Mouse (Mus musculus) cerebellum, adult 11 months (tissue): ENCODE results near the gene Traf3.

ENCODE experiments used
- DNase-seq: peaks from one replicate; pipeline ENCODE4 v3.0.0; 2022

The Traf3 gene

DNA sequence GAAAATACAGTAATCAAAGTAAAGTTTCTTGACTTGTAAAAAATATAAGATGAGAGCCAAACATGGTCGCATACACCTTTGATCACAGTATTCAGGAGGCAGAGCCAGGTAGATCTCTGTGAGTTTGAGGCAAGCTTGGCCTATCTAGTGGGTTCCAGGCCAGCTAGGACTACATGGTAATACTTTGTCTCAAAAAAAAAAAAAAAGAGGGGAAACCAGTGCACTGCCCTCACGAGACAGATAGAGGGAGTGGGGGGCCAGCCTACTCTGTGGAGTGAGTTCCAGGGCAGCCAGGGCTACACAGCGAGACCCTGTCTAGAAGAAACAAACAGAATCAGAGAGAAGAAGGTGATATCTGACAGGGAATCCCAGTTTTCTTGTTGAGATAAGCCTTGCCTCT, 41.5 kb downstream of the Traf3 start:
- no peak for DNase-seq

DNA sequence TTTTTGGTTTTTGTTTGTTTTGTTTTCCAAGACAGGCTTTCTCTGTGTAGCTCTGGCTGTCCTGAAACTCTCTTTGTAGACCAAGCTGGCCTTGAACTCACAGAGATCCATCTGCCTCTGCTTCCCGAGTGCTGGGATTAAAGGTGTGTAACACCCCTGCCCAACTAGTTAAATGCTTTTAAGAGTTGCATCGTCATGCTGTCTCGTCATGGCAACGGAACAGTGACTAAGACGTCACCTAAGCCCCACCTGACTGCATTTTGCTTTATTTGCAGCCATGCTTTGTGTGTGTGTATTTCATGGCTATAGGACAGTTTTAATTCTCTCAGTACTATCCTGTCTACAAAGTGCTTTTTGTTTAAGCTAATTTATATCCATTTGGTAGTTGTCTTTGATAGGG, 45.6 kb downstream of the Traf3 start:
- no peak for DNase-seq

DNA sequence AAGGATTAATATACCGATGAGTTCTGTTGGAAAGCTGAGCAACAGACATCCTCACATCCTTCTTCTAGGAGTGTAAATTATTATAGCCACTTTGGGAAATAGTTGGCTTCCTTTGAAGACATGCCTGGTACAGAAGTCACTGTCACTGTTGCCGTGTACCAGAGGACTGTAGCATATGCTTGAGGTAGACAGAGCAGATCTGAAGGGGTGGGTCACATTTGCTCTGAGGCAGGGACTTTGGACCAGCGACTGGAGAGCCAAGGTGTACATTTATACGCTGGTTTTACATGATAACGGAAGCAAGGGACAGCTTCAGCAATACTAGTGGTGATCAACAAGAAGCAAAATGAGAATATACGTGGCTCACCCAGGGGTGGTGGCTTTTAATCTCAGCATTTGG, 52.7 kb downstream of the Traf3 start:
- DNase-seq, result no peak

DNA sequence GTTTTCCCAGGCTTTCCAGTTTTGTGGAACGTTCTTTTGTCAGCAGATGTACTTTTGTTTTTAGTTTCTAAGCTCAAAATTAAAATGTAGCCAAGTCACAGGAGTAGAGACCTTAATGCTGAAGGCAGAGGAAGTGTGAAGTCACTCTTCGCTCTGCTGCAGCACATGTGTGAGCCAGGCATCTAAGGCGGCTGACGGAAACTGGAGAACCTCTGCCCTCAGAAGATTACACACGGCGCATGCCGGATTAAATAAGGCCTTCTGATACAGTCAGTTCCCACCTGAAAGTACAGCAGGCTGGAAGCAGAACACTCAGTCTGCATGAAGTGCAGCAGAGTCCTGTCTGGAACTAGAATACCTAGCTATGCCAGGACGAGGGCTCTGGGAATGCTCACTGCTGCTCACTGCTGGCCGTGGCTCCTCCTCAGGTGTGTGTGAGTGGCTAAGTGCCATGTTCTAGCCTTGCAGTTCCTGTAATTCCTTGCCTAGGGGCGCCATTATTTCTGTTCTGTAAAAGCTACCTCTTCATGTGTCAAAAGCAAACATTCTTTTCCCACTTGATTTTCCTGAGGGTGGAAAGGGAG, 59.1 kb downstream of the Traf3 start:
- no peak for DNase-seq

DNA sequence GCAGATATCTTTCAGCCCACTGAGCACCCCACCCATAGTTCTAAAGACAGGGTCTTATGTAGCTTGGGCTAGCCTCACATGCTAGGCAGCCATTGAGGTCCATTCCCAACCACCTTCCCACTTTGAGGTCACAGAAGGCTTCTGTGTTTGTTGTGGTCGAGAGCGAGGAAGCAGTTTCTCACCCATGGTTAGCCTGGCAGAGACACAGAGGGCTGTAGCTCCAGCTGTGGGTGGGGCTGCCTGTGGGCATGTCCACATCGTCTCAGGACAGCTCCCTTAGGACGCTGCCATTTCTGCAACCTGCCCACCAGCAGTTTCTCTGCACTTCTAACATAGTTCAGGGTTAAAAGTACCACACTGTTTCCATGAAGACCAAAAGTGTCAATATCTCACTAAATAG, 61.2 kb downstream of the Traf3 start:
- no peak for DNase-seq

DNA sequence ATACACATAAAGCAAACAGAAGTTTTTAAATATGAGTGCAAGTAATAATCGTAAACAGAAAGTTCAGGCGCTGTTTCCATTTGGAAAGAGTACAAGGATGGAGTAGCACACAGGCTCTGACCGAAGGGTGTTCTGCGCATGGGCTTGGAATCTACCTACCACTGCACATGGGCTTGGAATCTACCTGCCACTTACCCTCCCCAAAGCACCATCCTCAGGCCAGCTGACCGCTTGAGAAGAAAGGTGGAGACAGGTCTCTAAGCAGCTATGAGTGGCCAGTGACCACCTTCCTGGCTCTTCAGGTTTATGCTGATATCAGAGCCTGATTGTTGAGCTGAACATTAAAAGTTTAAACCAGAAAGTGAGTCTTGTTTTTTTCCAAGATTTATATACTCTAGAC, 62.3 kb downstream of the Traf3 start:
- no peak for DNase-seq

DNA sequence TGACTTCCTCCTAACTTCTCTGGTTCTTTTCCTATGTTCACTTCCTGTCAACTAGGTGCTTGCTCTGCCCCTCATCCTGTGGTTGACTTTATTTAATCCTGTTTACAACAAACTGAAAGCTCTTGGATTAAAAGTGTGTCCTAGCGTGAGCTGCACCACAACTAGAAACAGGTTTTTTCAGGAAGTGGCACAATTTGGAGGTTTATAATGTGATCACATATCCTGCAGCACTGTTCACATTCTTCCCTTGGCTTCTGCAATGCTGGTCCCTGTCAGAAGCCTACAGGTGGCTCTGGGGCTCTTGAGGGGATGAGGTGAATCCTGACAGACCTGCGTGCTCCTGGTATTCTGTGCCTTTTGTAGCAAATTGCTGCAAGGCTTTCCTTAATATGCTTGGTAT, 64.6 kb downstream of the Traf3 start:
- no peak for DNase-seq

DNA sequence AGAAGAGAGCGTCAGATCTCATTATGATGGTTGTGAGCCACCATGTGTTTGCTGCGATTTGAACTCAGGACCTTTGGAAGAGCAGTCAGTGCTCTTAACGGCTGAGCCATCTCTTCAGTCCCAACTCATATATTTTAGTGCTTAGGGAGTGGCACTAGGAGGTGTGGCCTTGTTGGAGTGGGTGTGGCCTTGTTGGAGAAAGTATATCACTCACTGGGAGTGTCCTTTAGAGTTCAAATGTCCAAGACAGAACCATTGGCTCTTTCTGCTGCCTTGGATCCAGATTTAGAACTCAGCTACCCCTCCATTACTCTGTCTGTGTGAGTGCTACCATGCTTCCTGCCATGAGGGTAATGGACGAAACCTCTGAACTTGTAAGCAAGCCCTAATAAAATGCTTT, 67.6 kb downstream of the Traf3 start:
- no peak for DNase-seq

DNA sequence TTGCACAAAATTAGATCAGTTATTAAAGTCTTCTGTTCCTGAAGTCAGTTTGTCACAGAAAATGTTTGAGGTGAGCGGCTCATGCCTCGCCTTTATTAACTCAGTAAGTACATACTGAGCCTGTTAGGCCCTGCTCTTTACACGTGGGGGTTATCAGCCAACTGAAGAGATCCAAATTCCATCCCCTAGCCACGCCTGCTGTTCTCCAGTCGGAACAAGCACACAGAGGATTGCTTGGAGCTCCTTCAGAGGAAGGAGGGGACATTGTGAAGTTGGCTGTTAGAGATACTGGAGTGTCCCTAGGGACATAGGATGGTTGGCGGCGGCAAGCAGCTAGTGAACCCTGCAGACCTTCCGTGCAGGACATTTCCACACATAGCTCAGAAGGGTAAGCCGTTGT, 68.2 kb downstream of the Traf3 start:
- DNase-seq, result no peak

DNA sequence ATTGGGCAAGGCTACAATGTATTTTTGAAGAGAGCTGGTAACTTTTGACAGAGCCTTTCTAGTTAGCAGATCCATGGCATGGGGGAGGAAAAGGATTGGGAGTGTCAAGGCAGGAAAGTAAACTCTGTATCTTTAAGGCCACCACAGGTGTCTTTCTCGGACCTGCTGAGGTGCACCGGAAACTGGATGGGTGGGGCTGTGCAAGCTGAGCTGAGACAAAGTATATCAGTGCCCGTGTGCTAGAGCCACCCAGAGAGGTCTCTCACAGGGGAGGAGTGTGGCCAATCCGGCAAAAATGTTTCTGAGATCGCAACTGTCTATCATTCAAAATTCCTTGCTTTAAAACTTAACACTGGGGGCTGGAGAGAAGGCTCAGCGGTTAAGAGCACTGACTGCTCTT, 69.5 kb downstream of the Traf3 start:
- no peak for DNase-seq

DNA sequence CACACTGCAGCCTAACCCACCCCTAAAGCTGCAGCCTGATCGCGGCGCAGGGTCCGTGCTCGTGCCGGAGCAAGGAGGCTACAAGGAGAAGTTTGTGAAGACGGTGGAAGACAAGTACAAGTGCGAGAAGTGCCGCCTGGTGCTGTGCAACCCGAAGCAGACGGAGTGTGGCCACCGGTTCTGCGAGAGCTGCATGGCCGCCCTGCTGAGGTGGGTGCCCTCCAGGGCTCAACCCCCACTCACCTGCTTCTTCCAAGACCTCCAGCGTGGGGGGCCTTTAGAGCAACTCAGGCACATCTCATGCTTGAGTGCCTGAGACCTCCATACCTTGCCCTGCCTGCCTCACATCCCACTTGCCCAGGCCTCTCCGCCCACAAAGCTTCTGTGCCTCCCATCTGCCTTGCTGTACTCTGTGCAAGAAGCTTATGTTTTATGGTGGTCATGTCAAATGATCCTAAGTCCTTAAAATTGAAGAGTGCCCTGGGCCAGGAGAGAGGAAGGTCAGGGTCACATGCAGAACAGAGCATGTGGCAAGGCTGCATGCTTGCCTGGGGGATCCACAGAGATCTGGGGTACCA, 71.5 kb downstream of the Traf3 start:
- no peak for DNase-seq

DNA sequence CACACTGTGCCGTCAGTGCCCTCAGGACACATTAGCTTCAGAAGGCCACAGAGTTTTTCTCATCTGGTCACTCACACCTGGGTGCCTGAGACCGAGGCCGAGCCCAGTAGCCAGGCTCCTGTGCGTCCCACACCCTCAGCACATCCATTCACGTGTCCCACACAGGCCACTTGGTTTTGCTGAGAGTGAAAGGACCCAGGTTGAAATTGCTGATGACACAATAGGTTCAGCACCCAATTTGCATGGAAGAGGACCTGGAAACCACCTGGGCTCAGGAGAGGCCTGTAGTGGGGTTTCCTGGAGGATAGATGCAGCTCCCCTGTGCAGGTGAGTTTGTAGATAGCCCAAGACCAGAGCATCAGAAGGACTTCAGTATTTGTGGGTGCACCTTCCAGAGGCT, 72.2 kb downstream of the Traf3 start:
- DNase-seq, result no peak

DNA sequence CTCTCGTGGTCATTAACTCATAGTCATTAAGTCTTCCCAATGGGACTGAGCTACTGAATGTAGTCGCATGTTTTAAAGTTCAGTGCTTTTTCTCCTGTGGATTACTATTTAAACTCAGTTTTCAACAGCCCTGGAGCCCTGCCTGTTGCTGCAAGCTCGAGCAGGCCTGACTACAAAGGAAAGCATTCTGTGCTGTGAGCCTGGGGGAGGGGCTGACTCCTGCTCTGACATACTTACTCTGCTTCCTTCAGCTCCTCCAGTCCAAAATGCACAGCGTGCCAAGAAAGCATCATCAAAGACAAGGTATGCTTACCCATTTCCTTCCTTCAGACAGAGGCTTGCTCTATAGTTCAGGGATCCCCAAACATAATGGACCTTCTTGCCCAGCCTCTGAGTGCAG, 72.6 kb downstream of the Traf3 start:
- no peak for DNase-seq

DNA sequence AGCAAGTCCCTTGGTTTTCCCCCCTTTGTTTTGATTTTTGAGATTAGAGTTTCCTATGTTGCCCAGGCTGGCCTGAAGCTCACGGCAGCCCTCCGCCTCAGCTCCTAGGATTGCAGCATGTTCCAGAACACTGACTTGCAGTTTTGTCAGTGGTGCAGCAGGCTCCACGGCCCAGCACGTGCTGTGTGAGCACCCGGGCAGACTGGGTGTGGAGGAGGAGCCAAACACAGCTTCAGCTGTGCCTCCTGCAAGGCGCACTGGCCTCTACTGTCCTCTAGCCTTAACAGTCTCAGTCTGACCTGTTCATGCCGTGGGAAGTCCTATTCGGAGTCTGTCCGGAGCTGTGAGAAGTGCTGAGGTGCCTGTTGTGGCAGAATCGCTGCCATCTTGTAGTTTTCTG, 73.8 kb downstream of the Traf3 start:
- no peak for DNase-seq

DNA sequence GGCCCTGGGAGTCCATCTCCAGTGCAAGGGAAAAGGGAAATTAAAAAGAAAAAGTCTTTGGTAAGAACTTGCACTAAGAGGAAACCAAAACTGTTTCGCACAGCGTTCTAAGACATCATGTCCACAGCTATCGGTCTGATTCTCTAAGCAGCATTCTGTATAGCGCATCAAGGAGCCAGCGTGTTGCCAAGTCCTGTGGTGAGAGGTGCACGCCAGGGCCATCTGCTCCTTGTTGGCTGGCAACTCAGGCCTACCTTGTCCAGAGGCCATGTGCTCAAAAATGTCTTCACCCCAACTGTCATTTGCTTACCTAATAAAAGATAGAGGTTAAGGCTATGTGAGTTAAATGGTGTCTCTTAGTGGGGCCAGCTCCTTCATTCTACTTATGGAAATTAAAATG, 75.7 kb downstream of the Traf3 start:
- peak; percentile 95 for DNase-seq

DNA sequence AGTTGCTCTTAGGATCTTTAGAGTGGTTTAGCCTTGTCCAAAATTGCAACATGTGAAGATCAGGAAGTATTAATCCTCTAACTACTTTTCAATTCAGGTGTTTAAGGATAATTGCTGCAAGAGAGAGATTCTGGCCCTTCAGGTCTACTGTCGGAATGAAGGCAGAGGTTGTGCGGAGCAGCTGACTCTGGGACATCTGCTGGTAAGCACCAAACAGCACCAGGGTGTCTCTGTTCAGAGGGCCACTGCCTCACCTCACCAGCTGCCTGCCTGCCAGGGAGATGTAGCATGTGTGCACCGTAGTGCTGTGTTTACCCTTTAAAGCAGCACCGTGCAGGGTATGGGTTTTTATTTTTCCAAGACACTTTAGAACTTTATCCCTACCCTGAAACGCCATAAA, 76.2 kb downstream of the Traf3 start:
- DNase-seq, result no peak

DNA sequence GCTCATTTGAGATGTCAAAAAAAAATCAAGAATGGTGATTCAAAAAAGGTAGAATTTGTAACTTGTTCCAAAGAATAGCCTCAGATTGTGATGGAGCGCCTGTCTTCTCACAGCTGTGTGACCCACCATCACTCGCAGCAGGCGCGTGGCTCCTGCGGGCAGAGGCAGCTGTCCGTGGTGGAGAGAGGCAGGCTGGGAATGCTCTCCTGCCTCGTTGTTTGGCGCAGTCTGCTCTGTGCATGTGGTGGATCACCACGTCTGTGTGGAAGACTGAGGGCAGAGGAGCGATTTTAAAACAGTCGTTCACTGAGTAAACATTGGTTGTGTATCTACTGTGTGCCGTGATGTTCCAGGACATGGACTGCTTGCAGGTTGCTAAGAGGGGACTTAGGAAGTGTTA, 77.6 kb downstream of the Traf3 start:
- DNase-seq, result no peak

DNA sequence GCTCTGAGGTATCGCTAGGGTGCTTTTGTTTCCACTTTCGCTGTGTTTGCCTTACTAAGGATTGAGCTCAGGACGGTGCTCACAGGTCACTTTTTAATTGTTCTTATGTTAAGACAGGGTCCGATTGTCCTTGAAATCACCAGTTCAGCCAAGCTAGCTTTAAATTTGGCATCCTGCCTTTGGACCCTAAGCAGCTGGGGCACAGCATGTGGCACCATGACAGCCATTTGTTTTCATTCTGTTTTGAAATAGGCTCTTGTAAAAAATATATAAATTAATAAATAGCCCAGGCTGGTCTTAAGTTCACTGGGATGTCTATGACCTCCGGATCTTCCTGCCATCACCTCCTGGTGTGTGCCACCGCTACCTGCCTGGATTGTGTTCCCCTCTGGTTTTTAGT, 78.9 kb downstream of the Traf3 start:
- no peak for DNase-seq

DNA sequence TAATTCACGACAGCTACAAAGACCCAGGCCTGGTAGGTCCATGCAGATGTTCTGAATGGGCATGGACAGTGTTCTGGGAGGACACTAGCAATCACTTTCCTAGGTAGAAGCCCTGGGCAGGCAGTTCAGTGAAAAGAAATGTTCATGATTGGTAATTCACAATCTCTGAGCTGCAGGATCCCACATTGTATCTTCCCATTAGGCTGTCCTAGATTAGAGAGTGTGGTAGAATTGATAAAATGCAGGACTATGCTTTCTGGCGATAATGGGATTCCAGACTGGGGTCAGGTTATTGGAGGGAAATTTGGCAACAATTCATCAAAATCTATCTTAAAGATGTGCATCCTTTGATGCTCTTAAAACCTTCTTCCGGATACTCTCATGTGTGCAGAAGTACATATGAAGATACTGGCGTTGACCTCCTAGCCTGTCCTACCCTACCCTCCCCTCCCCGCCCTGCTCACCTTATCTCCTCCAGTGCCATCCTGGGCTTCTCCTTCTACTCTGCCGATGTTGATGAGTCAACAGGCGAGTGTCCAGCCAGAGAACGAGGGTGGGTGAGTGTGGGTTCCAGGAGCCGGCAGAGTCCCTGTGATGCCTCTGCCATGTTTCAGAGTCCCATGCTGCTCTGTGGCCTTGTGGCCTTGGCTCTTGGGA, 80.8 kb downstream of the Traf3 start:
- DNase-seq, result no peak

DNA sequence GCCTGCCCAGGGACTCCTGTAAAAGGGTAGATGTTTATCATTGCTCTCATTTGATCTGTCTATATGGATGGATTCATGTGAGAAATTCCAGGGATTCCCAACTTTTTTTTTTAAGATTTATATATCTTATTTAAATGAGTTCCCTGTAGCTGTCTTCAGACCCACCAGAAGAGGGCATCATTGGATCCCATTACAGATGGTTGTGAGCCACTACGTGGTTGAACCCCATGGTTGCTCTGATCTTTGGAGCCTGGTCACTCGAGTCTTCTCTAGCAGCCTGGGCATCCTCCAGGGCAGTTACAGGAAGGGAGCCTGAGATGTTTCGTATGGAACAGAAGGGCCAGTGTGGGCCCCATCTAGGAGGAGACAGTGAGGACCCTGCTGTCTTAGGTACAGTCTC, 82.9 kb downstream of the Traf3 start:
- DNase-seq, result no peak

DNA sequence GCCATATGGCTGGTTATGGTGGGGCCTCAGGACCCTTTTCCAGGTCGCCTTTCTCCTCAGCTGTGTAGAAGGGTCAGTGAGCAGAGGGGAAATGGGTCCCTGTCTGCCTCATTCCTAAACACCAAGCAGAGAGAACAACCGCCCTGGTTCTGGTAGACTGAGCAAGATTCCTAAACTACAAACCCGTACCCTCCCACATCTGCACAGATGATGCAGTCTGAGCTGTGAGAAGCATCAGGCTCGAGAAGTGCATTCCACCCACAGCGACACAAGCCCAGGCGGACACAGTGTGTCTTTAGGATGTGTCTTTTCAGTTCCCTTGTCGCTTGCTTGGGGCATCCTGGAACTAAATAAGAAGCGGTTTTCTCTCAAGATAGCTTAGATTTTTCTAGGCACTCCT, 83.9 kb downstream of the Traf3 start:
- DNase-seq, result no peak

DNA sequence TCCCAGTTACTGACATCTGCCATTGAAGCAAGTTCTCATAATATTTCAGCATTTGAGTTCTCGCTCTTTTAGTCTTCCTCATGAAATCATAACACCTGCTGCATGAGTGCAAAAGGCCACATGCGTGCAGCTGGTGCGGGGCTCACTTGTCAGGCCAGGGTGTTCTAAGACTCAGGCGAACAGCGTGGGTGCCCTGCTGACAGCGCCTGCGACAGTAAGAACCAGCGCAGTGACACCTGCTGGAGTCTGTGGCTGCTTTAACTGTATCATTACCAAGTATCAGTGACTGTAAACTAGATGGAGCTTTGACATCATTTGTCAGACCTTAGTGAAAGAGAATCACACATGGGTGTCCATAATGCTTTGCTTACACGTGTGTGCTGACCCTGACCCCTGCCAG, 85.1 kb downstream of the Traf3 start:
- DNase-seq, result no peak

DNA sequence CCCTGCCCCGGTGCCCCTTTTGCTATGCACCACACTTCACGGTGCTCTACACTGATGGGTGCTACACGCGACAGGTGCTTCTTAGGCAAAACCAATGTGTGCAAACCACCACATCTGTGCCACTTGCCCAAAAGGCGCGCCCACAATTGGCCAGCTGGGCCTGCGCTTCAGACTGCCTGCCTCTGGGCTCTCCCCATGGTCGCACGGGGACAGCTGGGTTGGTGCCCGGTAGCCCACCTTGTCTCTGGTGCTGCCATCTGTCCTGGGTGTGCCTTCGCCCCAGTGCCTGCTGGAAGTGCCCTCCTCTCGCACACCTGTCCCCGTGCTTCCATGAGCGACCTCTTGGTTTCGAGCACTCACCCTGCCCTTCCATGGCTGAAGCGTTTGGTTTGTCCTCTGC, 97.5 kb downstream of the Traf3 start:
- no peak for DNase-seq

DNA sequence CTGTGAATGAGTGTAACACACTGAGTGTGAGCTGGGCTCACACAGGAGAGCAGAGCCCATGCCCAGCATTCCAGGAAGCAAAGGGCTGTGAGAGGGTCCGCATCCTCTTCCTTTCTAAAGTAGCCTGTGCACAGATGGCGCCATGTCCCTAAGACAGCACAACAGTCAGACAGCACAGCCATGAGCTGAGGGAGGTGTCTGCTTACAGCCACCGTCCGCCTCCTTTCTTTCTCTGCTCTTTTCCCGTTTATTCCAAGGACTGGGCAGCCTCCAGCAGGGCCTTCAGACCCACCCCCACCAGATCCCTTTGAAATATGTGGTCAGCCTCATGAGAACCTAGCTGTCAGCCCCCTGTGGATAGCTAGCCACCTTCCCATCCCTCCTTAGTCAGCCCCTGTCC, 99.0 kb downstream of the Traf3 start:
- no peak for DNase-seq

DNA sequence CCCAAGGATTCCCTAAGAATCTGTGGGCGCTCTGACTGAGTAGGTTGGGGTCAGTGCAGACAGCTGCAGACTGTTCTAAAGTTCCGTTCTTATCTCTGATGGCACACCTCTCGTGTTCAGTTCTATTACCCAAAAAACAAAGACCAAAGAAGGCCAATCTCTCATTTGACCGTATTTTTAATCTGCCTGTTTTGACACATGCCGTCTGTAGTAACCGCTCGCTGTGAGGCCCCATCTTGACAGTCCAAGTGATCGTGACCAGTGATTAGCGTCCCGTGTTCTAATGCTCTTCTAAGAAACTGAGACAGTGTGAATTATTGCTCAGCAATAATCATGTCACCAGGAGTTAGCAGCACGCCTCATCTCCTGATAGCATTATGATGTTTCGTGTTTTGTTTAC, 100.4 kb downstream of the Traf3 start:
- DNase-seq, result no peak
